Mouse (Mus musculus) testis, postnatal 14 days (tissue): ENCODE measurements around the gene Fgfr2.
"Not testable (repeated sequence)": the region's sequence is repeated elsewhere in the genome, so short reads cannot be mapped to it uniquely, and the experiment has no call there.

Experiments used
- DNase-seq: peaks from one replicate; pipeline ENCODE4 v3.0.0; 2021; ENCODE audit warnings: low spot score

The Fgfr2 gene

GRCm38 (mm10) chr7:132444221-132444620 is 678.9 kb downstream of the Fgfr2 start:
- no peak for DNase-seq

GRCm38 (mm10) chr7:132443769-132444168 is 679.4 kb downstream of the Fgfr2 start:
- DNase-seq: no peak

GRCm38 (mm10) chr7:132443134-132443533 is 680.0 kb downstream of the Fgfr2 start:
- DNase-seq: no peak

DNA sequence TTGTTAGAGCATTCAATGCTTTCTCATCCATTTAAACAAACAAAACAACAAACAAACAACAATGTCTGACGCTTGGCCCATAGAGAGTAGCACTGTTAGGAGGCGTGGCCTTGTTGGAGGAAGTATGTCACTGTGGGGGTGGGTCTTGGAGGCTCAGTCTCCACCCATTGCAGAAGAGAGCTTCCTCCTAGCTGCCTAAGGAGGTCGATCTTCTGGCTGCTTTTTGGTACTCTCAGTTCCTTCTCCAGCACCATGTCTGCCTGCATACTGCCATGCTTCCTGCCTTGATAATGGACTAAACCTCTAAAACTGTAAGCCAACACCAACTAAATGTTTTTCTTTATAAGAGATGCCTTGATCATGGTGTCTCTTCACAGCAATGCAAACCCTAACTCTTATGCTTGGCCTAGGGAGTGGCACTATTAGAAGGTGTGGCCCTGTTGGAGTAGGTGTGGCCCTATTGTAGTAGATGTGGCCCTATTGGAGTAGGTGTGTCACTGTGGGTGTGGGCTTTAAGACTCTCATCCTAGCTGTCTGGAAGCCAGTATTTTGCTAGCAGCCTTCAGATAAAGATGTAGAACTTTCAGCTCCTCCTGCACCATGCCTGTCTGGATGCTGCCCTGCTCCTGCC is 680.9 kb downstream of the Fgfr2 start:
- not testable (repeated sequence) for DNase-seq

GRCm38 (mm10) chr7:132439916-132440315 is 683.2 kb downstream of the Fgfr2 start:
- no peak for DNase-seq

DNA sequence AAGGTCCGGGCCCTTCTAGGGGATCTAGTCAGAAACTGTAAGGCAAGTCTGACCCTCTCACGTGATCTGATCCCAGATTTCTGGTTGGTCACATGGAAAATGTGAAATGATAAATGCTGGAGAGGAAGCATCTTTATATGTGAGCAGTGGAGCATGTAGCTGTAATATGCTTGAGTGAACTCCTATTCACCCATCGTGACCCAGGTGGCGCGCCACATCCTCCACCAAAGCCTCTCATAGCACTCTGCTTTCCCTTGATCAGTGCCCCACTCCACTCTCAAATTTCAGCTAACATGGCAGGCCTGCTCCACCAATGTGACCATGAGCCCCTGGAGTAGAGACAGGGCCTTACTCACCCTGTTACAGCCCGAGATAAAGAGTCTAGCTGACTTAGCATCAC is 685.1 kb downstream of the Fgfr2 start:
- no peak for DNase-seq

- no peak for DNase-seq
Measured at GRCm38 (mm10) chr7:132437431-132437830, 685.7 kb downstream of the Fgfr2 start.

DNA sequence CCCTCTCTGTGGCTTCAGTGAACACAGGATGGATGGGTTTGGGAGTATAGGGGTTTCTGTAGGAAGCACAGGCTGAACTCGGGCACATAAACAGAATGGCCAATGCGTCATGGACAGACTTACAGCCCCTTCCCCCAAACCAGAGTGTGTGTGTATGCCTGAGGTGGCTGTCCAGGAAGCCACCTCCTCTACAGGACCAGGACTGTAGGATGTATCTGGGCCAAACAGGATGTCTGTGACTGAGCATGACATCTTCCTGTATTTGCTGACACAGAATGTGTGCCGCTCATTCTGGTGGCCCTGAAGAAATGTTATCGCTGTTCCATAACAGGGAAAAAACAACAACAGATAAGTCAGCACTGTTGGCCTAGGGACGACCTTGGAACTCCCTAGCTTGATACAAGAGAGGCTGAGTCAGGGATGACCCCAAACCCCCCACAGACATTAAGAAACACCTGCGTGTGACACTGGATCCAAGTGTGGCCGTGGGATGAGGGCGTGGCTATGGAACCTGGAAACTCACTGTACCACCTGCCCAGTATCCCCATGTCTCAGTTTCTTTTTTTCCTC is 687.6 kb downstream of the Fgfr2 start:
- no peak for DNase-seq

GRCm38 (mm10) chr7:132429324-132429723 is 693.8 kb downstream of the Fgfr2 start:
- no peak for DNase-seq

DNA sequence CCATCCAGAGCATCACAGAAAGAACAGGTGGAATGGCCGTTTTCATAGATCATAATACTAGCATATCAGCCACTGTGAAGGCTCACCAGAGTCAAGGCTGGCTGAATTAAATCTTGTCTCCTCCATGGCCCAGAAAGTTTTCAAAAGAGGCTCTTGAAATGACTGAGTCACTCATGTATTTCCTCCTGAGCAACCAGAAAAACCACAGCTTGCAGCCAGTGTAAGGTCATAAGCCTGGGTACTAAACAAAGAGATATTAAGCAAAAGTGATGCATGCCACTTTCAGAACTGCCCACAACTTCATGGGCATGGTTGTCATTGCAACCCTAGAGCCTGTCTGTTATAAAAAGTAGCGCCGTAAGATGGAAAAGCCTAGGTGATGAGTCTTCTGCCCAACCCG is 694.8 kb downstream of the Fgfr2 start:
- DNase-seq: no peak

DNA sequence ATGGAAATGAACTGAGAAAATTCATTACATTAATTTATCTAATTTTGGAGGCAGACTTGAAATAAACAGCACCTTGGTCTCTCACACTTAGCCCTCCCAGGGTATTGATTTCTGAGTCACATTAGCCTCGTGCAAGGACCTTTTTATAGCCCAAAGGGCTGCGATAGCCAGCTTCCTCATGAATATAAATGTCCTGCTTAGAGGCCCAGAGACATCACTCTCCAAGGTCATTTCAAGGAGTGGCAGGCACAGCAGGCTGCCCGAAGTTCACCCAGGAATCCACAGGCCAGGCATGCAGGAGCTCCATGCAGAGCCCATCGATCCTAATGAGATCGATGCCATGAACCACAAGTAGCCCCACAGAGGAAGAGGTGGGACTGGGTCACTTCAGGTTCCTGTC is 697.1 kb downstream of the Fgfr2 start:
- DNase-seq: no peak

DNA sequence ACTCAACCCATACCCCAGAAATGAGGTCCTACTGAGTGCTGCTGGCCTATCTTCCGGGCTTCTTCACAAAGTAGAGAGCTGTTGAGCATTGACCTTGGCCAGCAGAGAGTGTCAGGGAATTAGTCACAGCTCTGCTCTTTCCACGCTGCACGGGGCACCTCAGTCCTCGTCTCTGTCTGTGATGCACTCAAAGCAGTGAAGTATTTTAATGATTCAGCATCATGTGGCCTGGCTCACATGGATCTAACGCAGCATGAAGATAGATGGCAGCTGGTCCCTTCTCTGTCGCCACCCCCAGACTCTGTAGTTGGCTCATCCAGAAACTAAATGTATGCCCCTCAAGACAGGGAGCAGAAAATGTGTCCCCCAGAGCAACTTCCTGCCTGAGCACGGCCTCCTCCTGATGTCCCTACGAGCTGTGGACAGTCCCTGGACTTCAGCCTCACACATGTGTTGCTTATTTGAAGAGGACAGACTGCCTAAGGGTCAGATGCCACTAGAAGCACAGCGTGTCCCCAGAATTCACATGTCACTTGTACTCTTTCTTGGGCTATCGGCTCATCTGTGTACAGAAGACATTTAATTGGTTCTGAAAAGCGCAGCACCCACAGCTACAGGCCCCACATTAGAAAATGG is 697.7 kb downstream of the Fgfr2 start:
- no peak for DNase-seq

- DNase-seq: no peak
Measured at GRCm38 (mm10) chr7:132423570-132423969, 699.6 kb downstream of the Fgfr2 start.

GRCm38 (mm10) chr7:132419378-132420255 is 703.5 kb downstream of the Fgfr2 start:
- DNase-seq: no peak

GRCm38 (mm10) chr7:132416866-132417265 is 706.3 kb downstream of the Fgfr2 start:
- no peak for DNase-seq

GRCm38 (mm10) chr7:132415866-132416265 is 707.3 kb downstream of the Fgfr2 start:
- no peak for DNase-seq

DNA sequence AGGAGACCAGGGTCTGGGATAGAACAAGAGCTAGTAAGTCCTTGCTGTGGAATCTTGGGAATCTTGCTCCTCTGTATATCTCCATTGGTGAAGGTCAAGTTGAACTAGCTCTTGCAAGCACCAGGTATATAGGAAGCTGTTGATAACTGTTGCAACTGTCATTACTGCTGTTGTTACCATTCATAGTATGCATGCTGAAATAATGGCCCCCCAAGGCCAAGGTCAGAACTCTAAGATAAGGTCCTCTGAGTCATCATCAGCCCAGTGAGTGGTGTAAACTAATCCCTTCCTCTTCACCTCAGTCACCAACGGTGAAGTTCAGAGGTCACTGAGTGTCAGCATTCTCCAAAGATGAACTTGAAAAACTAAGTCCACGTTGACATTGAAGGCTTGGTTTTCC is 710.6 kb downstream of the Fgfr2 start:
- DNase-seq: no peak

GRCm38 (mm10) chr7:132411708-132412107 is 711.4 kb downstream of the Fgfr2 start:
- no peak for DNase-seq

DNA sequence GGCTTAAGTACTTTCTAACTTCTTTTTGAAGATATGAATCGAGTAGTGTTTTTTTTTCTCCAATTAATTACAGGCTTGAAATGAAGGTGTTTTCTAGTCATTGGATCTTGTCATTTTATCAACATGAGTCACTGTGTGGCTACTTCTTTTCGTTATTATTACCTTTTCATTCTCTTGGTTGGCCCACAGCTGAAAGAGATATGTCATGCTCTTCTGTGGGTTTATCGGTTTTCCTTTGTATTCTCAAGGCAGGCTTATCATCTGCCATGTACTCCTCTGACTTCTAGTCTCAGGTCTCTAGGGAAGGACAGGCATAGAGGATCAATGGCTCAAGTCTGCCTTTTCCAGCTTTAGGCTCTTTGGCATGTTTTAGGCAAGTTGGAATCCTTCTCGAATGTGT is 712.2 kb downstream of the Fgfr2 start:
- no peak for DNase-seq

GRCm38 (mm10) chr7:132409890-132410289 is 713.3 kb downstream of the Fgfr2 start:
- DNase-seq: no peak

DNA sequence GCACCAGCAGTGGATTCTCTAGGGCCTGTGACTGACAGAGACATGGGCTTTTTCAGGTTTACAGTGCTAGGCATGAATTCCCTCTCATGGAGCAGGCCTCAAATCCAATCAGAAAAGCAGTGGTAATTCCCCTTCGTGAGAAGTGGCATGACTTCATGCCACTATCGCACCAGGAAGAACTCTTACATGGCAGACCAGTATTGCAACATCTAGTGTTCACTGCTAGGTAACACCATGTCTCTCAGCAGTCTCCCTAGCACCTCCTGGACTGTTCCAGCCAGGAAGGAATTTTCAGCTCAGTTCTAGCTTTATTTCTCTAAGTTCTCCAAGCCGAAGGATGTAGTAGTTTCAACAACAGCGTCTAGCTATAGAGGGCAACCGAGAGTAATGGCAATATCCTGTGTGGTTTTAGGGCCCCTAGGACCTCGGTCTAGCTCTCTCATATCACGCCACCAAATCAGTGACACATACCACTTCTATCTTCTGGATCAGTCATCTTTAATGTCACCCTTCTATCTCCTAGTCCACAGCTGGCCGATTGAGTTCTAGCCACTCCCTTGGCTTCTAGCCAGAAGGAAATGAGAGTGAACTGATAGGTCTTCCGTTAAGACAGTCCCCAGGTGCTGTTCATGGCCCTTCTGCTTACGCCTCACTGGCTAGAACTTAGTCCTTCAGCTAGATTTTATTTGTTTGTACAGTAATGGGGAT is 720.6 kb downstream of the Fgfr2 start:
- no peak for DNase-seq

DNA sequence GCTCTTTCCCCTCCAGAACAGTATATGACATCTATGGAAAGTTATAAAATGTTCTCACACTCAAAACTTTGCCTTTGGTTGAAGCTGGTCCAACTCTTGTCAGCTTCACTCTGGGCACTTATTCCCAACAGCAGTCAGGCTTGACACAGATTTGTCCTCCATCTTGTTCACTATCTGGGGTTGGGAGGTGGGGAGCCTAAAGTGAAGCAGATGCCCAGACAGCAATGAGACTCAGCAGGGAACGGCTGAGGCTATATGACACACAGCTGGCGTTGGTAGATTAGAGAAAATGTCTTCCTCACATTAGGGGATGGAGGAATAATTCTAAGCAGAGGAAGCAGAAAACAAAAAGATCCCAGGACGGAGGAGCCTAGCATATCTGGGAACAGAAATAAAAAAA is 724.7 kb downstream of the Fgfr2 start:
- no peak for DNase-seq
